Mouse (Mus musculus): ENCODE data around the gene Dlat. TPM values are rescaled to one million over a fixed set of nuclear protein-coding genes. Genes with fewer than 3 reads are reported as not detected.

Gene Dlat
- polyA plus RNA-seq, 1 experiment from 2014 or later = 51.9 TPM

Other genes with a start within 250 kb of the Dlat start
- gene Plet1, start 165.3 kb downstream of the Dlat start, polyA plus RNA-seq (2015; fragmentation: Nextera tagmentation; extraction: Ambion mirVana) = 0.63 and 0.88 TPM in 2 replicates
- 106 and 111 TPM in 2 replicates for gene Pts, start 131.1 kb downstream of the Dlat start, polyA plus RNA-seq (2015; fragmentation: Nextera tagmentation; extraction: Ambion mirVana)
- gene Il18, start 105.0 kb downstream of the Dlat start, polyA plus RNA-seq (2015; fragmentation: Nextera tagmentation; extraction: Ambion mirVana) = 19.3 and 19.6 TPM in 2 replicates
- gene Bco2, start 104.6 kb downstream of the Dlat start, polyA plus RNA-seq (2015; fragmentation: Nextera tagmentation; extraction: Ambion mirVana) = 0.31 and 0.45 TPM in 2 replicates
- gene Tex12, start 98.5 kb downstream of the Dlat start, polyA plus RNA-seq (2015; fragmentation: Nextera tagmentation; extraction: Ambion mirVana) = 0.18 and 0.26 TPM in 2 replicates
- 232 and 244 TPM in 2 replicates for gene Sdhd, start 56.0 kb downstream of the Dlat start, polyA plus RNA-seq (2015; fragmentation: Nextera tagmentation; extraction: Ambion mirVana)
- gene Timm8b, start 55.9 kb downstream of the Dlat start, polyA plus RNA-seq (2015; fragmentation: Nextera tagmentation; extraction: Ambion mirVana) = 322 and 333 TPM in 2 replicates
- 4.7 and 5.6 TPM in 2 replicates for gene Pih1d2, start 42.5 kb downstream of the Dlat start, polyA plus RNA-seq (2015; fragmentation: Nextera tagmentation; extraction: Ambion mirVana)
- gene Nkapd1, start 42.3 kb downstream of the Dlat start, polyA plus RNA-seq (2015; fragmentation: Nextera tagmentation; extraction: Ambion mirVana) = 20.0 and 20.3 TPM in 2 replicates
- 33.0 and 37.9 TPM in 2 replicates for gene Dixdc1, start 79.7 kb upstream of the Dlat start, polyA plus RNA-seq (2015; fragmentation: Nextera tagmentation; extraction: Ambion mirVana)
- gene 2310030G06Rik, start 86.8 kb upstream of the Dlat start, polyA plus RNA-seq (2015; fragmentation: Nextera tagmentation; extraction: Ambion mirVana) = 1.5 and 2.3 TPM in 2 replicates
- gene Cryab, start 91.5 kb upstream of the Dlat start, polyA plus RNA-seq (2015; fragmentation: Nextera tagmentation; extraction: Ambion mirVana) = 10.7 and 11.8 TPM in 2 replicates
- gene Hspb2, start 92.6 kb upstream of the Dlat start, polyA plus RNA-seq (2015; fragmentation: Nextera tagmentation; extraction: Ambion mirVana) = 0.87 and 1.1 TPM in 2 replicates
- 12.0 and 12.3 TPM in 2 replicates for gene Fdxacb1, start 108.5 kb upstream of the Dlat start, polyA plus RNA-seq (2015; fragmentation: Nextera tagmentation; extraction: Ambion mirVana)
- gene Alg9, start 115.2 kb upstream of the Dlat start, polyA plus RNA-seq (2015; fragmentation: Nextera tagmentation; extraction: Ambion mirVana) = 60.3 and 63.1 TPM in 2 replicates
- 52.3 TPM in 2 replicates for gene 1110032A03Rik, start 115.7 kb upstream of the Dlat start, polyA plus RNA-seq (2015; fragmentation: Nextera tagmentation; extraction: Ambion mirVana)
- 41.6 and 42.5 TPM in 2 replicates for gene Ppp2r1b, start 185.5 kb upstream of the Dlat start, polyA plus RNA-seq (2015; fragmentation: Nextera tagmentation; extraction: Ambion mirVana)

Measured in midbrain, embryonic 15.5 days (tissue).